Mouse (Mus musculus): ENCODE data around the gene Lbh.
A peak's percentile ranks its signal among the peaks of the same experiment; 100 is the strongest.

DNA sequence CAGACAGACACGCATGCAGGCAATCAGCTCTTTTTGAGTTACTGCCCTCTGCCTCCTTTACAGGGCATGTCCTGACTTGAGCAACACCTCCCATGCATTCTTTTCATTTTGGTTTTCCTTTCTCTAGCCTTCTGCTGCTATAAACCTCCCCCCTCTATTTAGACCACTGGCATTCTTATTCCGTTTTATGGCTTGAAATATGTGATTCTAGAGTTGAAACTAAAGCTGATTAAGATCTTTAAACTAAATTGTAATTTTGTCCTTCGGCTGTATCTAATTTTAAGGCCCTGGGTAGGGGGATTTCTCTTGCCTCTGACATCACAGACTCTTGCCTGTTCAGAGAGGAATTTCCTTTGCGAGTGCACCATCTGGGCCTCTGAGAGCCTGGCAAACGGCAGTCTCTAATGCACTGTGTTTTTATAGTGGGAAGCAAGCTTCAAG lies 48.0 kb downstream of the Lbh start:
- TF ChIP-seq CTCF (IDR thresholded peaks at IDR 0.05; ENCODE audit: borderline replicate concordance, insufficient read depth, low read length) (no peak), POLR2A (IDR thresholded peaks at IDR 0.05; ENCODE audit: low read depth, low read length) (peak; percentile 38; the same call in 1 of the 2 replicates)

Data from embryonic fibroblast, embryonic 13.5 days (primary cell).